Mouse (Mus musculus) stomach, embryonic 16.5 days (tissue): ENCODE results near the gene Skint7. TPM values are rescaled to one million over a fixed set of nuclear protein-coding genes. Genes with fewer than 3 reads are reported as not detected.
"Not testable (repeated sequence)": the region's sequence is repeated elsewhere in the genome, so short reads cannot be mapped to it uniquely, and the experiment has no call there.

Experiments
- ATAC-seq: fragments of 200-750 bp; cut with Nextera tagmentation; 2 replicates; pipeline ENCODE4 v1.8.0; 2017; ENCODE audit warnings: moderate number of reproducible peaks, moderate TSS enrichment; ENCODE audit not compliant: insufficient read depth, low FRiP score
- H3K27ac ChIP-seq: fragments of 300-500 bp; sonication (generic); 2 replicates; pipeline ENCODE4 v1.5.1; 2014; ENCODE audit warnings: low read length
- H3K27me3 ChIP-seq: fragments of 300-500 bp; sonication (generic); 2 replicates; pipeline ENCODE4 v1.6.1; 2014; ENCODE audit warnings: low read length, control low read depth, mixed read lengths; ENCODE audit not compliant: control insufficient read depth, insufficient read depth
- H3K36me3 ChIP-seq: fragments of 300-500 bp; sonication (generic); 2 replicates; pipeline ENCODE4 v1.6.1; 2014; ENCODE audit warnings: low read length; ENCODE audit not compliant: control insufficient read depth, insufficient read depth
- H3K4me1 ChIP-seq: fragments of 300-500 bp; sonication (generic); 2 replicates; pipeline ENCODE4 v1.6.1; 2014; ENCODE audit warnings: low read length, control low read depth, mixed read lengths; ENCODE audit not compliant: control insufficient read depth, insufficient read depth
- H3K4me2 ChIP-seq: fragments of 300-500 bp; sonication (generic); 2 replicates; pipeline ENCODE4 v1.6.1; 2014; ENCODE audit warnings: low read depth, low read length, mixed read lengths
- H3K4me3 ChIP-seq: fragments of 300-500 bp; sonication (generic); replicated peaks from 2 replicates; pipeline ENCODE4 v1.5.1; 2014; ENCODE audit warnings: mild to moderate bottlenecking, low read length
- H3K9ac ChIP-seq: fragments of 300-500 bp; sonication (generic); 2 replicates; pipeline ENCODE4 v1.6.1; 2014; ENCODE audit warnings: low read length
- H3K9me3 ChIP-seq: fragments of 300-500 bp; sonication (generic); replicated peaks from 2 replicates; pipeline ENCODE4 v1.6.1; 2016; ENCODE audit warnings: low read length, control low read depth; ENCODE audit not compliant: control insufficient read depth
- WGBS: fragments of 180-500 bp; shearing (Covaris S2); extraction: QIAGEN DNeasy Blood & Tissue Kit; methylation state at CpG from one replicate; pipeline ENCODE4 v1.1.7; 2014; 5-methylcytosine and 5-hydroxymethylcytosine counted together
- polyA plus RNA-seq: library from polyadenylated mRNA; unstranded; fragments of >200 nt; fragmentation: Nextera tagmentation; extraction: Ambion mirVana; gene quantifications from 2 replicates; pipeline ENCODE4 v1.2.1, GENCODE M21; 2015

The Skint7 gene
- not detected in 2 replicates for polyA plus RNA-seq

DNA sequence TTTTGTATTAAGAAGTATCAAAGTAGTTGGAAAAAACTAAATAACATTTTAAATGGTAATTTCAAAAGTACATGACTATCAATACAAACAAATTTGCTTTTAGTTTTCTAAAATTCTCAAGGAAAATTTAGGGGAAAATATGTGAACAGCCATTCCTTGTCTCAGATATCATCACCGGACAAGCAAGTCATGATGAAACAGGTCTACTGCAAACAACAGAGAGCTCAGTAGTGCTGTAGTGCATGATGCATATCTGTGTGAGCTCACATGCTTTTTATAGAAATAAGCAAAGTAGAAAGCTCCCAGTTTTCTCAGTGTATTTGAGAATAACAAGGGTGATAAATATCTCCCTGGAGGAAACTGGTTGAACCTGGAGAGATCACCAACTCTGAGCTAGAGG lies at the start of gene Skint7:
TSS of gene Skint7 (plus strand) at position 301 of the 400 bp plus-strand sequence.
- no peak within 1 kb of the TSS for H3K4me2 ChIP-seq
- 89% methylated on average over 1 of the region's 1 CpGs for WGBS
- no peak within 1 kb of the TSS for H3K27ac ChIP-seq
- H3K36me3 ChIP-seq = no peaks in the 10 kb centered on the region
- H3K27me3 ChIP-seq = no peaks in the 10 kb centered on the region
- ATAC-seq = no peak
- H3K4me1 ChIP-seq = no peaks in the 10 kb centered on the region
- H3K4me3 ChIP-seq = no peak within 1 kb of the TSS
- H3K9ac ChIP-seq = no peak within 1 kb of the TSS
- no peaks in the 10 kb centered on the region for H3K9me3 ChIP-seq

DNA sequence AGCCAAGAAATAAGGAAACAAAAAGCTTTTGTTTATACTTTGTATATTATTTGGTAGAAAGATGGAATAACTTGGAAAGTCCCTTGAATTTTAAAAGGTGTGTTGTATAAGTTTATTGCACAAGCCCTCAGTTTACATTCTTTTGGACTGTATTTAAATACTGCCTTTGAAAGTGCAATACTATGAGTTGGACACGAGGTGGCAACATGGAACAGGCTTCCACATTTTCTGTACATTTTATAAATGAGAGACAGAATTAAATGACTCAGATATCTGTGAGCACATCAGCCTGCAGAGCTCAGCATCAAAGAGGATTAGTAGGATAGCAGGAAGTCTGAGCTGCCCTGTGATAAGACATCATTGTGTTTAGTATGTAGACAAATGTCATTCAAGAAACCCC lies 11.4 kb upstream of the Skint7 start:
- Histone ChIP-seq H3K36me3 (no peaks in the 10 kb centered on the region), H3K9ac (no peak overlapping the region), H3K4me2 (no peak overlapping the region), H3K4me1 (no peaks in the 10 kb centered on the region), H3K4me3 (no peak overlapping the region), H3K27ac (no peak overlapping the region), H3K9me3 (no peaks in the 10 kb centered on the region), H3K27me3 (no peaks in the 10 kb centered on the region)
- ATAC-seq = no peak
- 11% methylated on average over 1 of the region's 1 CpGs for WGBS

DNA sequence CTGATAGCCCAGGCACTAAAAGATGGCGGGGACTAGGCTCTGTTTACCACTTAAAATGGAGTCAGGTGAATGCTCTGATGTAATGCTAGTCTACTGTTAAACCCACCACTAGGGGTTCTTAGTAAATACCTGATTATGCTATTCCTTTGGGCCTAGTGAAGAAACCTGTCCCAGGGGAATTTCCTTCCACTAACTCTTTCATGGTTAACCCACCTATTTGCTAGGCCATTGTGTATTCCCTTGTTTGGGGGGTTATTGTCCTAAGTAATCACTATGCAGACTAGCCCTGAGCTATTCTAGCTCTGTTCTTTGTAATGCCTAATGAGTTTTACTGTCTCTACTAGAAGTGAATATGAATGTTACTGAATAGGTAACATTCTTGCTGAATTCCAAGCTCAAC lies 9.5 kb upstream of the Skint7 start:
- 78% methylated on average over 1 of the region's 1 CpGs for WGBS
- not testable (repeated sequence) for H3K27me3 ChIP-seq, ATAC-seq, H3K36me3 ChIP-seq, H3K4me1 ChIP-seq, H3K27ac ChIP-seq, H3K4me3 ChIP-seq, H3K4me2 ChIP-seq, H3K9ac ChIP-seq, H3K9me3 ChIP-seq

DNA sequence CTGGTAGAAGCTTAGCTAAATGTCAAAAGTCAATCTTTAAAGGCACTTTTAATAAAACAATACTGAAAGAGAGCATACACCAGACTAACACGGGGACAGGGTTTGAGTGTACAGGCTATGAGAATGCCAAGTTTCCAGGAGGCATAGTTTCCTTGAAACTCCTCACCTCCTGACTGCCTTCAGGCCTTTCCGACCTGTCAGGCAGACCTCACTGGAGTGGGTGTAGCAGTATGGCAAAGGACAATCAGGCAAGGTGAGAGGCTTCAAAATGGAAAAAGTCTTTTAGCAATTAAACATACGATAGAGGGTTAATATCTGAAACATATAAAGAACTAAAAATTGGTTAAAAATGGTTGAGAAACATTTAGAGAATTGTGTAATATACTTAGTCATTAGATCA lies 9.1 kb upstream of the Skint7 start:
- Histone ChIP-seq H3K4me1 (no peaks in the 10 kb centered on the region), H3K4me3 (no peak overlapping the region), H3K27me3 (no peaks in the 10 kb centered on the region), H3K36me3 (no peaks in the 10 kb centered on the region), H3K9me3 (no peaks in the 10 kb centered on the region), H3K4me2 (no peak overlapping the region), H3K9ac (no peak overlapping the region), H3K27ac (no peak overlapping the region)
- no peak for ATAC-seq
- 77% methylated on average over 3 of the region's 3 CpGs for WGBS

GRCm38 (mm10) chr4:112005969-112006368 lies 33.2 kb downstream of the Skint7 start, which contains the start of gene Skint1:
Gene Skint1, plus strand, starts transcription at chr4:112006269.
- no peak for ATAC-seq
- H3K4me3 ChIP-seq = no peak within 1 kb of the TSS
- H3K27me3 ChIP-seq = no peaks in the 10 kb centered on the region
- H3K9me3 ChIP-seq = no peaks in the 10 kb centered on the region
- H3K27ac ChIP-seq = no peak within 1 kb of the TSS
- no peaks in the 10 kb centered on the region for H3K4me1 ChIP-seq
- no peaks in the 10 kb centered on the region for H3K36me3 ChIP-seq
- H3K9ac ChIP-seq = no peak within 1 kb of the TSS
- H3K4me2 ChIP-seq = no peak within 1 kb of the TSS

Other genes with a start within 250 kb of the Skint7 start
- gene Slc5a9, start 70.0 kb upstream of the Skint7 start, polyA plus RNA-seq = 9.2 and 9.6 TPM in 2 replicates
- gene Skint8, start 53.5 kb upstream of the Skint7 start, polyA plus RNA-seq = 0.74 and 1.8 TPM in 2 replicates
- gene Skint1, start 33.3 kb downstream of the Skint7 start, polyA plus RNA-seq = not detected in 2 replicates
- gene Skint4, start 99.1 kb downstream of the Skint7 start, polyA plus RNA-seq = not detected in 2 replicates